Mouse (Mus musculus): ENCODE data around the gene Gm17606. TPM values are rescaled to one million over a fixed set of nuclear protein-coding genes. Genes with fewer than 3 reads are reported as not detected.

Gm17606 gene
- polyA plus RNA-seq, 1 experiment from 2014 or later: not detected

GRCm38 (mm10) chr14:54601601-54602000, 39.2 kb upstream of the Gm17606 start:
- DNase-seq (ENCODE audit: low spot score) (no peak), ATAC-seq (replicated peaks; ENCODE audit: low FRiP score, low read depth) (no peak)
- Histone ChIP-seq H3K27ac (no peak overlapping the region), H3K4me3 (replicated peaks; ENCODE audit: low read depth, low read length) (no peak overlapping the region), H3K4me2 (ENCODE audit: low read length) (no peak overlapping the region), H3K27me3 (ENCODE audit: insufficient read depth, low read length) (no peaks in the 10 kb centered on the region), H3K36me3 (ENCODE audit: insufficient read depth, low read length) (0 out of 2 replicates have a peak, but pooled peaks cover 4% of the 10 kb centered on the region), H3K9ac (ENCODE audit: low read depth, low read length) (no peak overlapping the region), H3K4me1 (replicated peaks; ENCODE audit: insufficient read depth, low read length) (0 out of 2 replicates have a peak, but pooled peaks cover 5% of the 10 kb centered on the region), H3K9me3 (replicated peaks; ENCODE audit: low read length) (no peaks in the 10 kb centered on the region)
- WGBS: 45% methylated on average over 2 of the region's 2 CpGs
- TF ChIP-seq CTCF (IDR thresholded peaks at IDR 0.05; ENCODE audit: low read depth): no peak

- no peak for TF ChIP-seq CTCF (IDR thresholded peaks at IDR 0.05; ENCODE audit: low read depth)
- DNase-seq (ENCODE audit: low spot score) (peak; percentile 36), ATAC-seq (replicated peaks; ENCODE audit: low FRiP score, low read depth) (no peak; the same call in 1 of the 2 replicates)
- 0 out of 2 replicates have a peak, but pooled peaks cover 5% of the 10 kb centered on the region for H3K4me1 ChIP-seq (replicated peaks; ENCODE audit: insufficient read depth, low read length)
- peak overlapping the region; percentile 80; the same call in 1 of the 2 replicates for H3K9ac ChIP-seq (ENCODE audit: low read depth, low read length)
- 37% methylated on average over 4 of the region's 4 CpGs for WGBS
- peak overlapping the region; percentile 52 for H3K4me3 ChIP-seq (replicated peaks; ENCODE audit: low read depth, low read length)
- peak overlapping the region; percentile 94 for H3K27ac ChIP-seq
- no peaks in the 10 kb centered on the region for H3K9me3 ChIP-seq (replicated peaks; ENCODE audit: low read length)
- peak overlapping the region; percentile 47 for H3K4me2 ChIP-seq (ENCODE audit: low read length)
- H3K27me3 ChIP-seq (ENCODE audit: insufficient read depth, low read length): no peaks in the 10 kb centered on the region
- 0 out of 2 replicates have a peak, but pooled peaks cover 4% of the 10 kb centered on the region for H3K36me3 ChIP-seq (ENCODE audit: insufficient read depth, low read length)
These were observed 38.1 kb upstream of the Gm17606 start for GRCm38 (mm10) chr14:54602613-54603012.

- Histone ChIP-seq H3K4me3 (replicated peaks; ENCODE audit: low read depth, low read length) (peak overlapping the region; percentile 52), H3K27ac (peak overlapping the region; percentile 94), H3K4me2 (ENCODE audit: low read length) (peak overlapping the region; percentile 47), H3K4me1 (replicated peaks; ENCODE audit: insufficient read depth, low read length) (0 out of 2 replicates have a peak, but pooled peaks cover 5% of the 10 kb centered on the region), H3K27me3 (ENCODE audit: insufficient read depth, low read length) (no peaks in the 10 kb centered on the region), H3K9me3 (replicated peaks; ENCODE audit: low read length) (no peaks in the 10 kb centered on the region), H3K36me3 (ENCODE audit: insufficient read depth, low read length) (0 out of 2 replicates have a peak, but pooled peaks cover 4% of the 10 kb centered on the region), H3K9ac (ENCODE audit: low read depth, low read length) (peak overlapping the region; percentile 80)
- peak; percentile 99 for ATAC-seq (replicated peaks; ENCODE audit: low FRiP score, low read depth)
- no peak; the same call in 1 of the 2 replicates for TF ChIP-seq CTCF (IDR thresholded peaks at IDR 0.05; ENCODE audit: low read depth)
- under 1% methylated on average over 46 of the region's 46 CpGs for WGBS
- peak; percentile 99 for DNase-seq (ENCODE audit: low spot score)
These were observed 37.6 kb upstream of the Gm17606 start for GRCm38 (mm10) chr14:54603038-54603654.

- DNase-seq (ENCODE audit: low spot score) (no peak), ATAC-seq (replicated peaks; ENCODE audit: low FRiP score, low read depth) (no peak)
- Histone ChIP-seq H3K27ac (peak overlapping the region; percentile 94), H3K4me2 (ENCODE audit: low read length) (peak overlapping the region; percentile 47; the same call in 1 of the 2 replicates), H3K27me3 (ENCODE audit: insufficient read depth, low read length) (no peaks in the 10 kb centered on the region), H3K9ac (ENCODE audit: low read depth, low read length) (no peak overlapping the region), H3K4me1 (replicated peaks; ENCODE audit: insufficient read depth, low read length) (0 out of 2 replicates have a peak, but pooled peaks cover 5% of the 10 kb centered on the region), H3K36me3 (ENCODE audit: insufficient read depth, low read length) (0 out of 2 replicates have a peak, but pooled peaks cover 4% of the 10 kb centered on the region), H3K4me3 (replicated peaks; ENCODE audit: low read depth, low read length) (peak overlapping the region; percentile 52; the same call in 1 of the 2 replicates), H3K9me3 (replicated peaks; ENCODE audit: low read length) (no peaks in the 10 kb centered on the region)
- TF ChIP-seq CTCF (IDR thresholded peaks at IDR 0.05; ENCODE audit: low read depth): no peak
- 88% methylated on average over 8 of the region's 8 CpGs for WGBS
These were observed 37.1 kb upstream of the Gm17606 start for GRCm38 (mm10) chr14:54603686-54604085.

GRCm38 (mm10) chr14:54605752-54606321, 34.9 kb upstream of the Gm17606 start, which contains the start of gene 4931414P19Rik:
4931414P19Rik (minus strand) TSS chr14:54605993.
- ATAC-seq (replicated peaks; ENCODE audit: low FRiP score, low read depth): peak; percentile 67
- WGBS: under 1% methylated on average over 35 of the region's 39 CpGs

GRCm38 (mm10) chr14:54607226-54607625, 33.5 kb upstream of the Gm17606 start:
- WGBS: 51% methylated on average over 8 of the region's 8 CpGs
- H3K27ac ChIP-seq: no peak overlapping the region

More at GRCm38 (mm10) chr14:54605752-54606321, 34.9 kb upstream of the Gm17606 start, which contains the start of gene 4931414P19Rik:
- TF ChIP-seq CTCF (IDR thresholded peaks at IDR 0.05; ENCODE audit: low read depth): no peak
- H3K36me3 ChIP-seq (ENCODE audit: insufficient read depth, low read length): no peaks in the 10 kb centered on the region
- H3K27me3 ChIP-seq (ENCODE audit: insufficient read depth, low read length): no peaks in the 10 kb centered on the region
- peak within 1 kb of the TSS; percentile 55 for H3K4me2 ChIP-seq (ENCODE audit: low read length)
- 0 out of 2 replicates have a peak, but pooled peaks cover 5% of the 10 kb centered on the region for H3K4me1 ChIP-seq (replicated peaks; ENCODE audit: insufficient read depth, low read length)
- peak; percentile 91 for DNase-seq (ENCODE audit: low spot score)
- no peaks in the 10 kb centered on the region for H3K9me3 ChIP-seq (replicated peaks; ENCODE audit: low read length)
- H3K9ac ChIP-seq (ENCODE audit: low read depth, low read length): peak within 1 kb of the TSS; percentile 50
- H3K4me3 ChIP-seq (replicated peaks; ENCODE audit: low read depth, low read length): peak within 1 kb of the TSS; percentile 34
- peak within 1 kb of the TSS; percentile 71 for H3K27ac ChIP-seq

More at GRCm38 (mm10) chr14:54607226-54607625, 33.5 kb upstream of the Gm17606 start:
- Histone ChIP-seq H3K27me3 (ENCODE audit: insufficient read depth, low read length) (no peaks in the 10 kb centered on the region), H3K9ac (ENCODE audit: low read depth, low read length) (no peak overlapping the region), H3K4me1 (replicated peaks; ENCODE audit: insufficient read depth, low read length) (0 out of 2 replicates have a peak, but pooled peaks cover 5% of the 10 kb centered on the region), H3K9me3 (replicated peaks; ENCODE audit: low read length) (no peaks in the 10 kb centered on the region), H3K4me2 (ENCODE audit: low read length) (no peak overlapping the region), H3K4me3 (replicated peaks; ENCODE audit: low read depth, low read length) (no peak overlapping the region), H3K36me3 (ENCODE audit: insufficient read depth, low read length) (no peaks in the 10 kb centered on the region)
- TF ChIP-seq CTCF (IDR thresholded peaks at IDR 0.05; ENCODE audit: low read depth): no peak
- ATAC-seq (replicated peaks; ENCODE audit: low FRiP score, low read depth): no peak
- DNase-seq (ENCODE audit: low spot score): no peak

Data from kidney, postnatal 0 days (tissue).